Mouse (Mus musculus) liver, embryonic 15.5 days (tissue): ENCODE measurements around the gene Cnmd. TPM values are rescaled to one million over a fixed set of nuclear protein-coding genes. Genes with fewer than 3 reads are reported as not detected.

ENCODE experiments used
- ATAC-seq: fragments of 200-750 bp; cut with Nextera tagmentation; 2 replicates; pipeline ENCODE4 v1.8.0; 2017; ENCODE audit warnings: moderate number of reproducible peaks, mild to moderate bottlenecking, moderate library complexity; ENCODE audit not compliant: insufficient read depth
- H3K27ac ChIP-seq: fragments of 300-500 bp; sonication (generic); replicated peaks from 2 replicates; pipeline ENCODE4 v1.5.1; 2015; ENCODE audit warnings: mild to moderate bottlenecking, inconsistent platforms
- H3K27me3 ChIP-seq: fragments of 300-500 bp; sonication (generic); 2 replicates; pipeline ENCODE4 v1.6.1; 2015; ENCODE audit warnings: mild to moderate bottlenecking, inconsistent platforms
- H3K36me3 ChIP-seq: fragments of 300-500 bp; sonication (generic); replicated peaks from 2 replicates; pipeline ENCODE4 v1.6.1; 2015; ENCODE audit warnings: moderate library complexity, mild to moderate bottlenecking, inconsistent platforms
- H3K4me1 ChIP-seq: fragments of 300-500 bp; sonication (generic); replicated peaks from 2 replicates; pipeline ENCODE4 v1.6.1; 2015; ENCODE audit warnings: inconsistent platforms
- H3K4me2 ChIP-seq: fragments of 300-500 bp; sonication (generic); 2 replicates; pipeline ENCODE4 v1.6.1; 2015; ENCODE audit warnings: moderate library complexity, mild to moderate bottlenecking, inconsistent platforms
- H3K4me3 ChIP-seq: fragments of 300-500 bp; sonication (generic); replicated peaks from 2 replicates; pipeline ENCODE4 v1.5.1; 2015; ENCODE audit warnings: mild to moderate bottlenecking, inconsistent platforms
- H3K9ac ChIP-seq: fragments of 300-500 bp; sonication (generic); 2 replicates; pipeline ENCODE4 v1.6.1; 2015; ENCODE audit warnings: moderate library complexity, mild to moderate bottlenecking, inconsistent platforms
- H3K9me3 ChIP-seq: fragments of 300-500 bp; sonication (generic); replicated peaks from 2 replicates; pipeline ENCODE4 v1.6.1; 2016; ENCODE audit warnings: inconsistent platforms
- WGBS: fragments of 180-500 bp; shearing (Covaris S2); methylation state at CpG from one replicate; pipeline ENCODE4 v1.1.7; 2015; ENCODE audit warnings: mixed read lengths; ENCODE audit not compliant: insufficient replicate concordance; 5-methylcytosine and 5-hydroxymethylcytosine counted together
- polyA plus RNA-seq: library from polyadenylated mRNA; unstranded; fragments of >200 nt; fragmentation: Nextera tagmentation; extraction: Ambion mirVana; gene quantifications from 2 replicates; pipeline ENCODE4 v1.2.1, GENCODE M21; 2015

Gene Cnmd
- polyA plus RNA-seq, 1 experiment from 2014 or later, result 1.1 TPM

- H3K9ac ChIP-seq, result no peak overlapping the region
- no peaks in the 10 kb centered on the region for H3K9me3 ChIP-seq
- WGBS, result 72% methylated on average over 4 of the region's 4 CpGs
- no peak overlapping the region for H3K4me2 ChIP-seq
- H3K4me1 ChIP-seq, result no peaks in the 10 kb centered on the region
- no peaks in the 10 kb centered on the region for H3K27me3 ChIP-seq
- ATAC-seq, result peak; percentile 31; the same call in 1 of the 2 replicates
- H3K36me3 ChIP-seq, result peaks cover 46% of the 10 kb centered on the region
- no peak overlapping the region for H3K27ac ChIP-seq
- H3K4me3 ChIP-seq, result no peak overlapping the region
These were observed 65.4 kb downstream of the Cnmd start for GRCm38 (mm10) chr14:79596602-79597001.

DNA sequence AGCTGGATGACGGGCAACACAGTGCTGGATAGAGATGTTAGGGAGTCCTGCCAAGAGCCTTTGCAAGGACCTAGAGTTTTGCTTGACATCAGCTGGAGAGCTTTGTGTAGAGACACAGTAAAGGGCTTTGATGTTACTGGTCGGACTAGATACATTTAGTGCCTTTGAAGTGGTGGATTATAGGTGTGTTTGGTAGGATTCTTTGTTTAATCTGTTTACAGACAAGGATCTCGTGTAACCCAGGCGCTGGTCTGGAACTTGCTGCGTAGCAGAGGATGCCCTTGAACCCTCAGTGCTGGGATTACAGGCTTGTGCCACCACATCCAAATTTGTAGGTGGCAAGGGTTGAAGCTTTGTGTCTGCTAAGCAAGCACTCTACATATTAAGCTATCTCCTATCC, 67.9 kb downstream of the Cnmd start:
- Histone ChIP-seq H3K4me3 (no peak overlapping the region), H3K9ac (no peak overlapping the region), H3K4me1 (peaks cover 6% of the 10 kb centered on the region), H3K9me3 (no peaks in the 10 kb centered on the region), H3K27ac (no peak overlapping the region), H3K36me3 (peaks cover 22% of the 10 kb centered on the region), H3K4me2 (no peak overlapping the region), H3K27me3 (no peaks in the 10 kb centered on the region)
- no peak for ATAC-seq
- WGBS, result 79% methylated on average over 5 of the region's 5 CpGs

DNA sequence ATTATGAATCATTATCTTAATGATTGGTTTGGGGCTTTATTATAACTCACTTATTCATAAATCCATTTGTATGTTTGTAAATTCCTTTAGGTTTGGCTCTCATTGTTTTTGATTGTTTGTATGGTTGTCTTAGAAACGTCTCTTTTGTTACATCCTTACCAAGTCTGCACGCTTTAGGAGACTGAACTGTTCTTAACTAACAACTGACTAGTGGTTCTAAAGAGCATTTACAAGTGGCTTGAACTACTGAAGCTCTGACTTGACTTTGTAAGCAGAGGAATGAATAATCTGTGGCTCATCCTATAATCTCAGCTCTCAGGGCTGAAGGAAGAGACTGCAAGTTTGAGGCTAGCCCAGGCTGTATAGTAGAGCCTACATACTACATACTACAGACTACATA, 70.4 kb downstream of the Cnmd start:
- H3K9me3 ChIP-seq, result no peaks in the 10 kb centered on the region
- no peak for ATAC-seq
- peaks cover 11% of the 10 kb centered on the region for H3K36me3 ChIP-seq
- 72% methylated on average over 2 of the region's 2 CpGs for WGBS
- no peak overlapping the region for H3K9ac ChIP-seq
- no peaks in the 10 kb centered on the region for H3K27me3 ChIP-seq
- no peak overlapping the region for H3K4me2 ChIP-seq
- no peak overlapping the region for H3K27ac ChIP-seq
- H3K4me1 ChIP-seq, result peaks cover 22% of the 10 kb centered on the region
- H3K4me3 ChIP-seq, result no peak overlapping the region

DNA sequence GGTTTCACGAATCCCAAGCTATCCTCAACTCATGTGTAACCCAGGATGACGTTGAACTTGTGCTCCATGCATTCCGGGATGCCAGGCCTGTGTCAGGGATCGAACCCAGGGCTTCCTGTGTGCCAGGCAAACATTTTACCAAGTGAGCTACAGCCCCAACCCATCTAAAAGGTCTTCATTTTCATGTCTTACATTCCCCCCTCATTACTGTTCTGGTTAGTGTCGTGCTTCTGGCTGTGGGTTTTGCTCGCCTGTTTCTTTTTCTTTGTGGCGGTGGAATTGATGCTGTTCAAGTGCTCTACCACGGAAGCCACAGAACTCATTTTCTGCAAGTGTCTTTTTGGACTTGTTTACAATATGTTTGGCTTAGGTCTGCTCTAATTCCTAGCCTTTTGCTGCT, 71.1 kb downstream of the Cnmd start:
- H3K27ac ChIP-seq, result no peak overlapping the region
- no peaks in the 10 kb centered on the region for H3K27me3 ChIP-seq
- no peaks in the 10 kb centered on the region for H3K9me3 ChIP-seq
- no peak overlapping the region for H3K9ac ChIP-seq
- no peak overlapping the region for H3K4me3 ChIP-seq
- peaks cover 29% of the 10 kb centered on the region for H3K4me1 ChIP-seq
- H3K36me3 ChIP-seq, result peaks cover 8% of the 10 kb centered on the region
- no peak for ATAC-seq
- 84% methylated on average over 8 of the region's 8 CpGs for WGBS
- H3K4me2 ChIP-seq, result no peak overlapping the region

DNA sequence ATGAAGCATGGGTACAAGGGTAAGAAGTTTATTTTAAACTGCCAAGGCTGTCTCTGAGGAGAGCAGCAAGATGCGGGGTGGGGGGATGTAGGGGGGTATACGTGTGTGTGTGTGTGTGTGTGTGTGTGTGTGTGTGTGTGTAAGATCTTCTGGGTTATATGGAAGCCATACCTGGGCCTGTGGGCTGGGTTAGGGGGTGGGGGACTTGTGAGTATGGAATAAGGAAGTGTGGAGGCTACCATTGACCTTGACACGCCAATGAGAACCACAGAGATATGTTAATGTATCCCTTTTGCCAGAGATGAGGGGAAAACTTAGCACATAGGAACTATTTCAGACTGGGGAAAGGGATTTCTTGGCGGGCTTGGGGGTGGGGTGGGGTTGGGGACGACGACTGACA, 72.6 kb downstream of the Cnmd start:
- Histone ChIP-seq H3K4me2 (no peak overlapping the region), H3K9ac (no peak overlapping the region), H3K4me1 (peaks cover 30% of the 10 kb centered on the region), H3K9me3 (no peaks in the 10 kb centered on the region), H3K27ac (no peak overlapping the region), H3K36me3 (peaks cover 6% of the 10 kb centered on the region), H3K27me3 (no peaks in the 10 kb centered on the region), H3K4me3 (no peak overlapping the region)
- no peak for ATAC-seq
- 72% methylated on average over 6 of the region's 6 CpGs for WGBS

DNA sequence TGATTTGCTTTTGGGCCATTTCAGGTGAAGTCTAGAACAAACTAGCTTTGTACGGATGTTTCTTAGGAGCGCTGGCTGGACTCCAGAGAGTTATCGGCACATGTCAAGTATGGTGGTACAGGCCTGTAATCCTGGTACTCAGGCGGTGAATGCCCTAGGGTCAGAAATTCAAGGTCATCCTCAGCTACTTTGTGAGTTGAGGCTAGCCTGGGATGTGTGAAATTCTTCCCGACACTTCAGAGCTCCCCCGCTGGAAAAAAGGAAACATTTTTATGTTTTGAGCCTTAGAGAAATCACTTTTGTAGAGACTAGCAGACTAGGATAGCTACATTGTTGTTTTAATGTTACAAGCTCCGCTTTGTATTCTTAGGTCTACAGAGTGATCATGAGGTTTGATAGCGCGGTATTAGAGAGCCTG, 73.4 kb downstream of the Cnmd start:
- Histone ChIP-seq H3K27ac (no peak overlapping the region), H3K4me1 (peaks cover 30% of the 10 kb centered on the region), H3K36me3 (peaks cover 4% of the 10 kb centered on the region), H3K27me3 (no peaks in the 10 kb centered on the region), H3K4me3 (peak overlapping the region; percentile 76), H3K9ac (peak overlapping the region; percentile 78), H3K4me2 (peak overlapping the region; percentile 85), H3K9me3 (no peaks in the 10 kb centered on the region)
- no peak for ATAC-seq
- WGBS, result 84% methylated on average over 9 of the region's 9 CpGs

- ATAC-seq, result peak; percentile 11
These were observed 74.1 kb downstream of the Cnmd start for GRCm38 (mm10) chr14:79587852-79588229.

More at GRCm38 (mm10) chr14:79587852-79588229, 74.1 kb downstream of the Cnmd start:
- H3K36me3 ChIP-seq, result peaks cover 6% of the 10 kb centered on the region
- H3K4me2 ChIP-seq, result peak overlapping the region; percentile 85
- peak overlapping the region; percentile 76 for H3K4me3 ChIP-seq
- H3K27ac ChIP-seq, result peak overlapping the region; percentile 92
- WGBS, result 2% methylated on average over 9 of the region's 9 CpGs
- no peaks in the 10 kb centered on the region for H3K9me3 ChIP-seq
- H3K4me1 ChIP-seq, result peaks cover 30% of the 10 kb centered on the region
- H3K9ac ChIP-seq, result peak overlapping the region; percentile 78
- no peaks in the 10 kb centered on the region for H3K27me3 ChIP-seq

Other genes starting within 250 kb of the Cnmd start
- gene Kbtbd7, start 235.7 kb downstream of the Cnmd start, polyA plus RNA-seq, result 3.3 and 4.0 TPM in 2 replicates
- gene Kbtbd6, start 210.3 kb downstream of the Cnmd start, polyA plus RNA-seq, result 3.8 and 4.0 TPM in 2 replicates
- 10.7 and 10.9 TPM in 2 replicates for gene Elf1, start 181.0 kb downstream of the Cnmd start, polyA plus RNA-seq
- gene Wbp4, start 180.7 kb downstream of the Cnmd start, polyA plus RNA-seq, result 11.2 and 13.5 TPM in 2 replicates
- 31.6 and 34.0 TPM in 2 replicates for gene Sugt1, start 74.5 kb downstream of the Cnmd start, polyA plus RNA-seq
- gene Pcdh8, start 109.1 kb upstream of the Cnmd start, polyA plus RNA-seq, result 0.05 and 0.10 TPM in 2 replicates